Mouse (Mus musculus) kidney, embryonic 15.5 days (tissue): Measurements from ENCODE around the gene Gsc2. TPM values are rescaled to one million over a fixed set of nuclear protein-coding genes. Genes with fewer than 3 reads are reported as not detected.
A peak's percentile ranks its signal among the peaks of the same experiment; 100 is the strongest.

ENCODE experiments used
- ATAC-seq: fragments of 200-750 bp; cut with Nextera tagmentation; replicated peaks from 2 replicates; pipeline ENCODE4 v1.8.0; 2017; ENCODE audit warnings: moderate TSS enrichment; ENCODE audit not compliant: low FRiP score
- H3K27ac ChIP-seq: fragments of 300-500 bp; sonication (generic); 2 replicates; pipeline ENCODE4 v1.5.1; 2015; ENCODE audit warnings: mild to moderate bottlenecking, inconsistent platforms
- H3K27me3 ChIP-seq: fragments of 300-500 bp; sonication (generic); 2 replicates; pipeline ENCODE4 v1.6.1; 2015; ENCODE audit warnings: inconsistent platforms
- H3K36me3 ChIP-seq: fragments of 300-500 bp; sonication (generic); 2 replicates; pipeline ENCODE4 v1.6.1; 2015; ENCODE audit warnings: inconsistent platforms
- H3K4me1 ChIP-seq: fragments of 300-500 bp; sonication (generic); 2 replicates; pipeline ENCODE4 v1.6.1; 2015; ENCODE audit warnings: inconsistent platforms
- H3K4me2 ChIP-seq: fragments of 300-500 bp; sonication (generic); 2 replicates; pipeline ENCODE4 v1.6.1; 2015; ENCODE audit warnings: moderate library complexity, mild to moderate bottlenecking, inconsistent platforms
- H3K4me3 ChIP-seq: fragments of 300-500 bp; sonication (generic); replicated peaks from 2 replicates; pipeline ENCODE4 v1.5.1; 2015; ENCODE audit warnings: mild to moderate bottlenecking, inconsistent platforms
- H3K9ac ChIP-seq: fragments of 300-500 bp; sonication (generic); 2 replicates; pipeline ENCODE4 v1.6.1; 2015; ENCODE audit warnings: mild to moderate bottlenecking, inconsistent platforms
- H3K9me3 ChIP-seq: fragments of 300-500 bp; sonication (generic); replicated peaks from 2 replicates; pipeline ENCODE4 v1.6.1; 2016; ENCODE audit warnings: inconsistent platforms
- WGBS: fragments of 180-500 bp; shearing (Covaris S2); methylation state at CpG from one replicate; pipeline ENCODE4 v1.1.7; 2015; ENCODE audit warnings: mixed read lengths; 5-methylcytosine and 5-hydroxymethylcytosine counted together
- polyA plus RNA-seq: library from polyadenylated mRNA; unstranded; fragments of >200 nt; fragmentation: Nextera tagmentation; extraction: Ambion mirVana; gene quantifications from 2 replicates; pipeline ENCODE4 v1.2.1, GENCODE M21; 2015

The Gsc2 gene
- polyA plus RNA-seq, 1 experiment from 2014 or later = not detected

- Histone ChIP-seq H3K9ac (peak overlapping the region; percentile 86), H3K4me2 (peak overlapping the region; percentile 83), H3K27me3 (peaks cover 45% of the 10 kb centered on the region), H3K9me3 (0 out of 2 replicates have a peak, but pooled peaks cover 3% of the 10 kb centered on the region), H3K27ac (peak overlapping the region; percentile 88), H3K36me3 (peaks cover 21% of the 10 kb centered on the region), H3K4me3 (peak overlapping the region; percentile 62), H3K4me1 (peaks cover 26% of the 10 kb centered on the region)
- WGBS = 2% methylated on average over 47 of the region's 47 CpGs
- peak; percentile 90 for ATAC-seq
Measured at GRCm38 (mm10) chr16:17921325-17922162, 6.7 kb upstream of the Gsc2 start.

GRCm38 (mm10) chr16:17920586-17920985, 5.7 kb upstream of the Gsc2 start:
- Histone ChIP-seq H3K9me3 (0 out of 2 replicates have a peak, but pooled peaks cover 3% of the 10 kb centered on the region), H3K36me3 (peaks cover 11% of the 10 kb centered on the region), H3K4me3 (peak overlapping the region; percentile 62; the same call in 1 of the 2 replicates), H3K9ac (peak overlapping the region; percentile 86; the same call in 1 of the 2 replicates), H3K4me1 (peaks cover 24% of the 10 kb centered on the region), H3K4me2 (peak overlapping the region; percentile 83), H3K27ac (no peak overlapping the region), H3K27me3 (peaks cover 55% of the 10 kb centered on the region)
- WGBS = 17% methylated on average over 20 of the region's 20 CpGs
- no peak for ATAC-seq

- H3K27me3 ChIP-seq = peaks cover 46% of the 10 kb centered on the region
- H3K4me1 ChIP-seq = peaks cover 23% of the 10 kb centered on the region
- under 1% methylated on average over 35 of the region's 35 CpGs for WGBS
- H3K9ac ChIP-seq = peak within 1 kb of the TSS; percentile 73
- H3K27ac ChIP-seq = peak within 1 kb of the TSS; percentile 63; the same call in 1 of the 2 replicates
- peak within 1 kb of the TSS; percentile 94 for H3K4me3 ChIP-seq
- ATAC-seq = peak; percentile 90
- peaks cover 33% of the 10 kb centered on the region for H3K36me3 ChIP-seq
- H3K4me2 ChIP-seq = peak within 1 kb of the TSS; percentile 91
- no peaks in the 10 kb centered on the region for H3K9me3 ChIP-seq
Measured at GRCm38 (mm10) chr16:17911052-17911595, 3.7 kb downstream of the Gsc2 start, which contains the start of gene Ess2. Gene Ess2, minus strand, starts transcription at chr16:17911348.

- no peak within 1 kb of the TSS for H3K9ac ChIP-seq
- no peak within 1 kb of the TSS for H3K27ac ChIP-seq
- no peak within 1 kb of the TSS for H3K4me2 ChIP-seq
- H3K4me1 ChIP-seq = no peaks in the 10 kb centered on the region
- no peak for ATAC-seq
- H3K9me3 ChIP-seq = no peaks in the 10 kb centered on the region
- H3K27me3 ChIP-seq = no peaks in the 10 kb centered on the region
- H3K4me3 ChIP-seq = no peak within 1 kb of the TSS
- WGBS = 93% methylated on average over 14 of the region's 14 CpGs
- peaks cover 55% of the 10 kb centered on the region for H3K36me3 ChIP-seq
Measured at GRCm38 (mm10) chr16:17898462-17898861, 16.4 kb downstream of the Gsc2 start, which contains the start of the genes Dgcr2 and Tssk2. Gene Dgcr2, minus strand, starts transcription at chr16:17898562. Gene Tssk2, plus strand, starts transcription at chr16:17898637.

- H3K27me3 ChIP-seq = no peaks in the 10 kb centered on the region
- H3K9ac ChIP-seq = no peak overlapping the region
- H3K4me2 ChIP-seq = no peak overlapping the region
- no peak overlapping the region for H3K27ac ChIP-seq
- peaks cover 32% of the 10 kb centered on the region for H3K36me3 ChIP-seq
- no peak for ATAC-seq
- no peak overlapping the region for H3K4me3 ChIP-seq
- H3K9me3 ChIP-seq = no peaks in the 10 kb centered on the region
- H3K4me1 ChIP-seq = peaks cover 6% of the 10 kb centered on the region; the same call in 1 of the 2 replicates
Measured at GRCm38 (mm10) chr16:17896091-17896490, 18.8 kb downstream of the Gsc2 start.

GRCm38 (mm10) chr16:17893923-17894322, 20.9 kb downstream of the Gsc2 start, which contains the start of gene Tssk1:
Gene Tssk1, plus strand, starts transcription at chr16:17894223.
- no peak within 1 kb of the TSS for H3K4me2 ChIP-seq
- H3K4me1 ChIP-seq = peaks cover 21% of the 10 kb centered on the region
- no peaks in the 10 kb centered on the region for H3K9me3 ChIP-seq
- no peak within 1 kb of the TSS for H3K4me3 ChIP-seq
- WGBS = 86% methylated on average over 2 of the region's 2 CpGs
- peaks cover 10% of the 10 kb centered on the region for H3K36me3 ChIP-seq
- H3K27ac ChIP-seq = no peak within 1 kb of the TSS
- no peaks in the 10 kb centered on the region for H3K27me3 ChIP-seq
- H3K9ac ChIP-seq = no peak within 1 kb of the TSS
- ATAC-seq = no peak

- Histone ChIP-seq H3K4me3 (no peak overlapping the region), H3K4me2 (no peak overlapping the region), H3K36me3 (no peaks in the 10 kb centered on the region), H3K4me1 (peaks cover 21% of the 10 kb centered on the region), H3K9ac (no peak overlapping the region), H3K27ac (no peak overlapping the region), H3K9me3 (no peaks in the 10 kb centered on the region), H3K27me3 (no peaks in the 10 kb centered on the region)
- no peak for ATAC-seq
- WGBS = 69% methylated on average over 3 of the region's 3 CpGs
Measured at GRCm38 (mm10) chr16:17892606-17893005, 22.3 kb downstream of the Gsc2 start.

- H3K27me3 ChIP-seq = no peaks in the 10 kb centered on the region
- ATAC-seq = peak; percentile 98
- under 1% methylated on average over 29 of the region's 38 CpGs for WGBS
- H3K9ac ChIP-seq = peak within 1 kb of the TSS; percentile 94
- no peaks in the 10 kb centered on the region for H3K9me3 ChIP-seq
- no peaks in the 10 kb centered on the region for H3K36me3 ChIP-seq
- peak within 1 kb of the TSS; percentile 96 for H3K27ac ChIP-seq
- peak within 1 kb of the TSS; percentile 82 for H3K4me2 ChIP-seq
- H3K4me1 ChIP-seq = peaks cover 21% of the 10 kb centered on the region
- peak within 1 kb of the TSS; percentile 98 for H3K4me3 ChIP-seq
Measured at GRCm38 (mm10) chr16:17891567-17891959, 23.3 kb downstream of the Gsc2 start, which contains the start of gene Gm20518. Gene Gm20518, minus strand, starts transcription at chr16:17891671.

GRCm38 (mm10) chr16:17890917-17891566, 23.8 kb downstream of the Gsc2 start:
- H3K27me3 ChIP-seq = no peaks in the 10 kb centered on the region
- peaks cover 21% of the 10 kb centered on the region for H3K4me1 ChIP-seq
- no peaks in the 10 kb centered on the region for H3K36me3 ChIP-seq
- peak overlapping the region; percentile 94 for H3K9ac ChIP-seq
- ATAC-seq = peak; percentile 75
- peak overlapping the region; percentile 82 for H3K4me2 ChIP-seq
- H3K9me3 ChIP-seq = no peaks in the 10 kb centered on the region
- H3K4me3 ChIP-seq = peak overlapping the region; percentile 98
- H3K27ac ChIP-seq = peak overlapping the region; percentile 96
- under 1% methylated on average over 44 of the region's 44 CpGs for WGBS

GRCm38 (mm10) chr16:17890342-17890727, 24.5 kb downstream of the Gsc2 start:
- Histone ChIP-seq H3K27ac (no peak overlapping the region), H3K4me1 (peaks cover 21% of the 10 kb centered on the region), H3K9ac (peak overlapping the region; percentile 94), H3K4me3 (peak overlapping the region; percentile 98), H3K9me3 (no peaks in the 10 kb centered on the region), H3K27me3 (no peaks in the 10 kb centered on the region), H3K4me2 (peak overlapping the region; percentile 82), H3K36me3 (no peaks in the 10 kb centered on the region)
- WGBS = 44% methylated on average over 2 of the region's 2 CpGs
- no peak for ATAC-seq

- peak overlapping the region; percentile 94 for H3K9ac ChIP-seq
- ATAC-seq = no peak
Measured at GRCm38 (mm10) chr16:17889689-17890341, 25.0 kb downstream of the Gsc2 start.

More at GRCm38 (mm10) chr16:17889689-17890341, 25.0 kb downstream of the Gsc2 start:
- 82% methylated on average over 6 of the region's 6 CpGs for WGBS
- Histone ChIP-seq H3K4me3 (peak overlapping the region; percentile 98), H3K9me3 (no peaks in the 10 kb centered on the region), H3K36me3 (no peaks in the 10 kb centered on the region), H3K4me2 (peak overlapping the region; percentile 82), H3K27ac (no peak overlapping the region), H3K4me1 (peaks cover 21% of the 10 kb centered on the region), H3K27me3 (no peaks in the 10 kb centered on the region)
